8 mouse cellular contexts compared by ENCODE assay signal in genomic region chr10:52232196-52233176, GRCm38 (mm10). TPM values are rescaled to one million over a fixed set of nuclear protein-coding genes. Genes with fewer than 3 reads are reported as not detected.
DNase-seq lines count a peak whose midpoint lies in the region; ATAC-seq and TF ChIP-seq lines count a peak whose summit lies in the region.

No protein-coding gene starts in this region.

- H3K4me2 ChIP-seq in hindbrain, embryonic 12.5 days (replicated peaks) = peak overlapping the region; percentile 87
- H3K4me2 ChIP-seq in limb, embryonic 12.5 days = peak overlapping the region; percentile 76
- peak overlapping the region; percentile 61 for H3K4me2 ChIP-seq in midbrain, embryonic 11.5 days
- peak overlapping the region; percentile 90 for H3K4me2 ChIP-seq in stomach, postnatal 0 days (replicated peaks; ENCODE audit: low read depth)

- intact Hi-C loops in heart, postnatal 25 days (cut with DNase I) = loop anchor here (1.0 to 5.0 kb wide), 3 partner anchors 75 to 150 kb away; partner anchors contain the start of gene Gopc

- peak; percentile 95 for DNase-seq in heart, adult 11 months
- no peak for DNase-seq in heart, postnatal 25 days (ENCODE audit: low spot score)
- DNase-seq in forebrain, embryonic 10.5 days (ENCODE audit: extremely low spot score, low spot score) = peak; percentile 30
- peak; percentile 91 for DNase-seq in midbrain, embryonic 11.5 days (ENCODE audit: low spot score, missing footprints)
- peak; percentile 69 for DNase-seq in stomach, postnatal 0 days (ENCODE audit: low spot score)

- peak; percentile 25; the same call in 1 of the 2 replicates for TF ChIP-seq CTCF in bone marrow, adult 2 months (IDR thresholded peaks at IDR 0.05; ENCODE audit: control insufficient read depth, insufficient read depth, low read length)
- peak; percentile 74 for TF ChIP-seq CTCF in stomach, postnatal 0 days (IDR thresholded peaks at IDR 0.05; ENCODE audit: low read depth)

- no peaks in the 10 kb centered on the region; the same call in 1 of the 2 replicates for H3K4me1 ChIP-seq in bone marrow, adult 2 months (ENCODE audit: control insufficient read depth, insufficient read depth, low read length)
- peaks cover 20% of the 10 kb centered on the region for H3K4me1 ChIP-seq in forebrain, embryonic 10.5 days
- peaks cover 7% of the 10 kb centered on the region for H3K4me1 ChIP-seq in hindbrain, embryonic 12.5 days
- peaks cover 19% of the 10 kb centered on the region for H3K4me1 ChIP-seq in limb, embryonic 12.5 days (replicated peaks)
- peaks cover 5% of the 10 kb centered on the region; the same call in 1 of the 2 replicates for H3K4me1 ChIP-seq in midbrain, embryonic 11.5 days (ENCODE audit: control insufficient read depth, insufficient read depth, low read length)
- H3K4me1 ChIP-seq in stomach, postnatal 0 days (replicated peaks; ENCODE audit: control insufficient read depth, insufficient read depth) = no peaks in the 10 kb centered on the region

- H3K27me3 ChIP-seq in forebrain, embryonic 10.5 days (ENCODE audit: poor library complexity, severe bottlenecking) = peaks cover 8% of the 10 kb centered on the region
- 0 out of 2 replicates have a peak, but pooled peaks cover 6% of the 10 kb centered on the region for H3K27me3 ChIP-seq in hindbrain, embryonic 12.5 days
- H3K27me3 ChIP-seq in limb, embryonic 12.5 days = no peaks in the 10 kb centered on the region
- H3K27me3 ChIP-seq in midbrain, embryonic 11.5 days (ENCODE audit: control insufficient read depth, insufficient read depth, low read length) = no peaks in the 10 kb centered on the region
- H3K27me3 ChIP-seq in stomach, postnatal 0 days (ENCODE audit: control insufficient read depth, insufficient read depth, low read length) = no peaks in the 10 kb centered on the region

- H3K27ac ChIP-seq in bone marrow, adult 2 months (ENCODE audit: control insufficient read depth, insufficient read depth, low read depth, low read length, poor library complexity) = no peak overlapping the region
- H3K27ac ChIP-seq in forebrain, embryonic 10.5 days = no peak overlapping the region
- H3K27ac ChIP-seq in hindbrain, embryonic 12.5 days = no peak overlapping the region
- no peak overlapping the region for H3K27ac ChIP-seq in limb, embryonic 12.5 days
- no peak overlapping the region for H3K27ac ChIP-seq in midbrain, embryonic 11.5 days (ENCODE audit: low read depth, low read length)
- H3K27ac ChIP-seq in stomach, postnatal 0 days (replicated peaks) = peak overlapping the region; percentile 41

- H3K36me3 ChIP-seq in forebrain, embryonic 10.5 days (replicated peaks) = peaks cover 11% of the 10 kb centered on the region
- H3K36me3 ChIP-seq in hindbrain, embryonic 12.5 days = no peaks in the 10 kb centered on the region
- H3K36me3 ChIP-seq in limb, embryonic 12.5 days = no peaks in the 10 kb centered on the region
- no peaks in the 10 kb centered on the region for H3K36me3 ChIP-seq in midbrain, embryonic 11.5 days (ENCODE audit: control insufficient read depth, insufficient read depth, low read length)
- no peaks in the 10 kb centered on the region for H3K36me3 ChIP-seq in stomach, postnatal 0 days (ENCODE audit: control insufficient read depth, insufficient read depth, low read length)

- no peak overlapping the region for H3K4me3 ChIP-seq in bone marrow, adult 2 months (replicated peaks; ENCODE audit: control insufficient read depth, low read depth, low read length)
- H3K4me3 ChIP-seq in forebrain, embryonic 10.5 days = peak overlapping the region; percentile 74
- peak overlapping the region; percentile 86 for H3K4me3 ChIP-seq in hindbrain, embryonic 12.5 days
- H3K4me3 ChIP-seq in limb, embryonic 12.5 days (replicated peaks) = peak overlapping the region; percentile 80
- peak overlapping the region; percentile 72 for H3K4me3 ChIP-seq in midbrain, embryonic 11.5 days (ENCODE audit: low read depth, low read length)
- H3K4me3 ChIP-seq in stomach, postnatal 0 days (ENCODE audit: low read depth, low read length) = peak overlapping the region; percentile 82

- 8% methylated on average over 21 of the region's 21 CpGs for WGBS in bone marrow, adult 2 months
- WGBS in forebrain, embryonic 10.5 days = 14% methylated on average over 21 of the region's 21 CpGs
- 19% methylated on average over 21 of the region's 21 CpGs for WGBS in hindbrain, embryonic 12.5 days
- 11% methylated on average over 21 of the region's 21 CpGs for WGBS in limb, embryonic 12.5 days
- WGBS in midbrain, embryonic 11.5 days = 11% methylated on average over 21 of the region's 21 CpGs
- WGBS in stomach, postnatal 0 days = 6% methylated on average over 21 of the region's 21 CpGs

- no peak overlapping the region for H3K9ac ChIP-seq in hindbrain, embryonic 12.5 days
- H3K9ac ChIP-seq in limb, embryonic 12.5 days (replicated peaks) = no peak overlapping the region
- H3K9ac ChIP-seq in midbrain, embryonic 11.5 days (ENCODE audit: low read length) = no peak overlapping the region; the same call in 1 of the 2 replicates
- 0 out of 2 replicates have a peak overlapping the region, but pooled peaks have one; percentile 39 for H3K9ac ChIP-seq in stomach, postnatal 0 days (ENCODE audit: low read length)

- no peaks in the 10 kb centered on the region for H3K9me3 ChIP-seq in forebrain, embryonic 10.5 days
- no peaks in the 10 kb centered on the region for H3K9me3 ChIP-seq in hindbrain, embryonic 12.5 days (replicated peaks)
- H3K9me3 ChIP-seq in limb, embryonic 12.5 days = no peaks in the 10 kb centered on the region
- H3K9me3 ChIP-seq in midbrain, embryonic 11.5 days (ENCODE audit: control insufficient read depth, low read length) = no peaks in the 10 kb centered on the region
- H3K9me3 ChIP-seq in stomach, postnatal 0 days (ENCODE audit: control insufficient read depth, low read length) = no peaks in the 10 kb centered on the region

- no peak for TF ChIP-seq POLR2A in bone marrow, adult 2 months (IDR thresholded peaks at IDR 0.05; ENCODE audit: borderline replicate concordance, control insufficient read depth, low read depth, low read length)

- ATAC-seq in hindbrain, embryonic 12.5 days (ENCODE audit: low FRiP score) = peak; percentile 21
- peak; percentile 32; the same call in 1 of the 2 replicates for ATAC-seq in limb, embryonic 12.5 days (ENCODE audit: insufficient number of reproducible peaks, insufficient read depth, low FRiP score, low TSS enrichment, low read depth)
- peak; percentile 14 for ATAC-seq in midbrain, embryonic 11.5 days (ENCODE audit: low FRiP score)
- ATAC-seq in stomach, postnatal 0 days (ENCODE audit: low FRiP score, low TSS enrichment) = peak; percentile 88

- TF ChIP-seq EP300 in stomach, postnatal 0 days (optimal IDR thresholded peaks at IDR 0.05) = no peak

RNA-seq across cellular contexts. Expression of gene Dcbld1, which starts 0.9 kb away (rescaled TPM):
- 1 to 10 TPM; 3.8 to 4.7 TPM for total RNA-seq in heart, postnatal 25 days (2021)
- 1.1 and 2.4 TPM in 2 replicates for polyA plus RNA-seq in bone marrow, adult 2 months (2011; ENCODE audit: insufficient read depth, insufficient read length, low replicate concordance, missing spikeins)
- polyA plus RNA-seq in forebrain, embryonic 10.5 days (2016; fragmentation: Nextera tagmentation; extraction: Ambion mirVana) = 25.3 and 26.8 TPM in 2 replicates
- 25.9 and 27.5 TPM in 2 replicates for polyA plus RNA-seq in hindbrain, embryonic 12.5 days (2016; fragmentation: Nextera tagmentation; extraction: Ambion mirVana)
- 28.9 and 29.0 TPM in 2 replicates for polyA plus RNA-seq in limb, embryonic 12.5 days (2016; fragmentation: Nextera tagmentation; extraction: Ambion mirVana)
- polyA plus RNA-seq in midbrain, embryonic 11.5 days (2014; fragmentation: Nextera tagmentation; extraction: Ambion mirVana) = 16.5 and 17.4 TPM in 2 replicates
- polyA plus RNA-seq in stomach, postnatal 0 days (2015; fragmentation: Nextera tagmentation; extraction: Ambion mirVana) = 16.6 and 18.6 TPM in 2 replicates

RNA-seq across cellular contexts. Expression of gene Ros1, which starts 37.4 kb away (rescaled TPM):
- not detected for total RNA-seq in heart, postnatal 25 days (2021)
- polyA plus RNA-seq in bone marrow, adult 2 months (2011; ENCODE audit: insufficient read depth, insufficient read length, low replicate concordance, missing spikeins) = not detected in 2 replicates
- not detected in 2 replicates for polyA plus RNA-seq in forebrain, embryonic 10.5 days (2016; fragmentation: Nextera tagmentation; extraction: Ambion mirVana)
- not detected in 2 replicates for polyA plus RNA-seq in hindbrain, embryonic 12.5 days (2016; fragmentation: Nextera tagmentation; extraction: Ambion mirVana)
- not detected in 2 replicates for polyA plus RNA-seq in limb, embryonic 12.5 days (2016; fragmentation: Nextera tagmentation; extraction: Ambion mirVana)
- not detected in 2 replicates for polyA plus RNA-seq in midbrain, embryonic 11.5 days (2014; fragmentation: Nextera tagmentation; extraction: Ambion mirVana)
- polyA plus RNA-seq in stomach, postnatal 0 days (2015; fragmentation: Nextera tagmentation; extraction: Ambion mirVana) = 0.10 and 0.13 TPM in 2 replicates

Comparison
In these comparisons a context has a peak if more than half of its experiments do, and no peak if none do; other contexts are left out.
1. ATAC-seq: peak in every context shown above with its lines; median percentile 88 in stomach, postnatal 0 days; 32 in limb, embryonic 12.5 days; 21 in hindbrain, embryonic 12.5 days; 14 in midbrain, embryonic 11.5 days.